Mouse (Mus musculus) heart, embryonic 11.5 days (tissue): ENCODE results near the gene Pou1f1. TPM values are rescaled to one million over a fixed set of nuclear protein-coding genes. Genes with fewer than 3 reads are reported as not detected.

Source experiments
- ATAC-seq: fragments of 200-750 bp; cut with Nextera tagmentation; replicated peaks from 2 replicates; pipeline ENCODE4 v1.8.0; 2017; ENCODE audit warnings: moderate library complexity; ENCODE audit not compliant: insufficient number of reproducible peaks, low FRiP score, low TSS enrichment
- H3K27ac ChIP-seq: fragments of 300-500 bp; sonication (generic); 2 replicates; pipeline ENCODE4 v1.5.1; 2014; ENCODE audit warnings: mild to moderate bottlenecking, low read depth, low read length
- H3K27me3 ChIP-seq: fragments of 300-500 bp; sonication (generic); 2 replicates; pipeline ENCODE4 v1.6.1; 2014; ENCODE audit warnings: mild to moderate bottlenecking, low read length, mixed read lengths; ENCODE audit not compliant: control insufficient read depth, insufficient read depth
- H3K36me3 ChIP-seq: fragments of 300-500 bp; sonication (generic); 2 replicates; pipeline ENCODE4 v1.6.1; 2014; ENCODE audit warnings: mild to moderate bottlenecking, low read length, moderate library complexity, mixed read lengths; ENCODE audit not compliant: control insufficient read depth, insufficient read depth
- H3K4me1 ChIP-seq: fragments of 300-500 bp; sonication (generic); 2 replicates; pipeline ENCODE4 v1.6.1; 2014; ENCODE audit warnings: low read length; ENCODE audit not compliant: control insufficient read depth, insufficient read depth
- H3K4me2 ChIP-seq: fragments of 300-500 bp; sonication (generic); 2 replicates; pipeline ENCODE4 v1.6.1; 2014; ENCODE audit warnings: mild to moderate bottlenecking, moderate library complexity
- H3K4me3 ChIP-seq: fragments of 300-500 bp; sonication (generic); 2 replicates; pipeline ENCODE4 v1.5.1; 2014; ENCODE audit warnings: low read depth, low read length
- H3K9ac ChIP-seq: fragments of 300-500 bp; sonication (generic); 2 replicates; pipeline ENCODE4 v1.6.1; 2014; ENCODE audit warnings: mild to moderate bottlenecking, low read depth, low read length, moderate library complexity
- H3K9me3 ChIP-seq: fragments of 300-500 bp; sonication (generic); replicated peaks from 2 replicates; pipeline ENCODE4 v1.6.1; 2016; ENCODE audit warnings: low read length; ENCODE audit not compliant: control insufficient read depth
- WGBS: fragments of 180-500 bp; shearing (Covaris S2); extraction: QIAGEN DNeasy Blood & Tissue Kit; methylation state at CpG from one replicate; pipeline ENCODE4 v1.1.7; 2014; ENCODE audit not compliant: insufficient replicate concordance; 5-methylcytosine and 5-hydroxymethylcytosine counted together
- polyA plus RNA-seq: library from polyadenylated mRNA; unstranded; fragments of >200 nt; fragmentation: Nextera tagmentation; extraction: Ambion mirVana; gene quantifications from 2 replicates; pipeline ENCODE4 v1.2.1, GENCODE M21; 2014

Gene Pou1f1
- not detected in 2 replicates for polyA plus RNA-seq

DNA sequence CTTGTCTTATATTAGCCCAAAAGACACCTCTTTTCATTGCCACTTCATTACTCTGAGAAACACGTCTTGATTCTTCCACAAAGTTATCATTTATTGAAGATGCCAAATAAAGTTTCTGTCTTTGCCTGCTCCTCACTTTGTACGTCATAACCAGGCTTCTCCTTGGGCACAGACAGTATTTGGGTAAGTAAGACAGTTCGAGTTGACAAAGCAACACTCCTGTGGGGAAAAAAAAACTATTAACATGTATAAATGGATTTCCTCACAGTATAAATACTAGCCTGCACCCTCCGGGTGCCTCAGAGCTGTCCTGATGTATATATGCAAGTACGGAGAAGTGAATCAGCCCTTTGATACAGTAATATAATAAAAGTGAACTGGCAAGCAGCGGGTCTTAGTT, at the start of gene Pou1f1:
TSS of gene Pou1f1 (plus strand) at position 301 of the 400 bp plus-strand sequence.
- H3K27me3 ChIP-seq, result no peaks in the 10 kb centered on the region
- no peaks in the 10 kb centered on the region for H3K4me1 ChIP-seq
- no peak within 1 kb of the TSS for H3K27ac ChIP-seq
- WGBS, result 77% methylated on average over 6 of the region's 6 CpGs
- H3K9ac ChIP-seq, result no peak within 1 kb of the TSS
- H3K4me3 ChIP-seq, result no peak within 1 kb of the TSS
- no peak for ATAC-seq
- no peaks in the 10 kb centered on the region for H3K36me3 ChIP-seq
- no peak within 1 kb of the TSS for H3K4me2 ChIP-seq
- no peaks in the 10 kb centered on the region for H3K9me3 ChIP-seq

DNA sequence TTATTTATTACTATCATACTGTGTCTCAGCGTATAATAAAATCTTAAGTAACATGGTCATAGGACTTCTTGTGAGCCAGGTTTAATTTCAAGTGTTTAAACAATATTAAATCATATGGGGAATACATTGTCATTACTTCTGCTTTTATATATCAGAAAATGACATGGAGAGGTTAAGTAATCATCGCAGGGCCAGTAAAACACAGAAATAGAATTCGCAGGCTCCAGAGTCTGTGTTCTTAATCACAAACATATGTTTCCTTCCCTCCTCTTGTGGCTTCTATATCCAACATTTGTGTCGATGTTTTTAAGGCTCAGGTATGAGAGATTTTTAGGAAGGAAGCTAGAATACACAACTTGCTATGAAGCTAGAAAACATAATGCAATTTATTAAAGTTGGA, 49.7 kb upstream of the Pou1f1 start:
- Histone ChIP-seq H3K9ac (no peak overlapping the region), H3K27ac (no peak overlapping the region), H3K4me1 (no peaks in the 10 kb centered on the region), H3K36me3 (no peaks in the 10 kb centered on the region), H3K27me3 (no peaks in the 10 kb centered on the region), H3K4me3 (no peak overlapping the region), H3K4me2 (no peak overlapping the region), H3K9me3 (no peaks in the 10 kb centered on the region)
- ATAC-seq, result no peak
- WGBS, result 62% methylated on average over 4 of the region's 4 CpGs

DNA sequence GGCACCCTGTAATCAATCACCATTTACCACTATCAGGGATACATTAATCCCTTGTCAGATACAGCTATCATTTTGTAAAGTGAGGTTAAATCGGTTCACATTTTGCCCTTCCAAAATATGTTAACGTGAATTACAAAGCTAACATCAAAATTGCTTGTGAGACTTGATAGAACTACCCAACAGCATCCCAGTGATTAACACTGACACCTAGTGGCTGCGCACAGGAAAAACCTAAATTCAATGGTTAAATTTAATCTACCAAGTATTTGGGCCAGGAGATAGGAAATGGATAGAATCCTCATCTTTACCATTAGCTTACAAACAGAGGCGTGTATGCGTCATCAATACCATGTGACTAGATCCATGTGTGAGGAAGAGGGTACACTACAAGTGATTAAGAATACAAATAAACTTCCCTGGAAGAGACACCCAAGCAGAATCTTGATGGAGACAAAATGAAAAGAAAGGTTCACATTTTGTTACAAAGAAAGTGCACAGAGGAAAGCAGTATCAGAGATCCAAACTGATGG, 47.8 kb upstream of the Pou1f1 start:
- no peaks in the 10 kb centered on the region for H3K27me3 ChIP-seq
- no peak overlapping the region for H3K9ac ChIP-seq
- ATAC-seq, result no peak
- no peak overlapping the region for H3K4me3 ChIP-seq
- H3K9me3 ChIP-seq, result no peaks in the 10 kb centered on the region
- no peaks in the 10 kb centered on the region for H3K36me3 ChIP-seq
- WGBS, result 24% methylated on average over 5 of the region's 5 CpGs
- H3K4me2 ChIP-seq, result no peak overlapping the region
- H3K27ac ChIP-seq, result no peak overlapping the region
- H3K4me1 ChIP-seq, result no peaks in the 10 kb centered on the region

DNA sequence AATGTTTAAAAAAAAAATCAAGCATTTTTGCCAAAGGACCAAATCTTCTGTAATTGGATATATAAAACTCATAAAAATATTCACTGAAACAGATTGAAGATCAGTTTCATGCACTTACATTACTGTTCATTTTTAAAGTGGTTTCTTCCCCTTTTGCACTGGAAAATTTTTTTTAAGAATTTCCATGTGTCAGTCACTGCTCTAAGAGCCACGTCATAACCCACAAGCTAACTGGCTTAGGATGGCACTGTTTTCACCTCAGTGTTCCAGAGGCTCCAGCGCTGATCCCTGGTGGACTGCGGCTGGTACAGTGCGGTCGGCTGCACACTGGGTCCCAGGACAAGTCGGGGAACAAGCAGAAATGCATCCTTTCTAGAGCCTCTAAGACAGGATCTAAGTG, 34.6 kb upstream of the Pou1f1 start:
- no peaks in the 10 kb centered on the region for H3K9me3 ChIP-seq
- no peaks in the 10 kb centered on the region for H3K4me1 ChIP-seq
- H3K9ac ChIP-seq, result no peak overlapping the region
- no peaks in the 10 kb centered on the region for H3K27me3 ChIP-seq
- ATAC-seq, result no peak
- H3K27ac ChIP-seq, result no peak overlapping the region
- 75% methylated on average over 6 of the region's 6 CpGs for WGBS
- H3K36me3 ChIP-seq, result no peaks in the 10 kb centered on the region
- H3K4me2 ChIP-seq, result no peak overlapping the region
- H3K4me3 ChIP-seq, result no peak overlapping the region

DNA sequence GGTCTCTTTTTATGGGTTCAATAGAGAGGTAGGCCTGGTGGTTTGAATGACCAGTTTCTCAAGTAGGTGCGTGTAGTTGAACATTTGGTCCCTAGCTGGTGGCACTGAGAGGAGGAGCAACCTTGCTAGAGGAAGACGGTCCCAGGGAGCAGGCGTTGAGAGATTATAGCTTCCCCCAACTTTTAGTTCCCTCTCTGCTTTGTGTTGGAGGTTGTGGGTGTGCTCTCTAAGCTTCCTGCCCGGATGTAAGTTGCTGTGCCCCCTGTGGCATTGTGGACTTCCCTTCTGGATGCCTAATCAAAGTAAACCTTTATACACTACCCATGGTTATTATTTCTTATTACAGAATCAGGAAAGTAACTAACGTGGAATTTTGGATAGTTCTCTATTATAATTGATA, 24.3 kb upstream of the Pou1f1 start:
- Histone ChIP-seq H3K4me3 (no peak overlapping the region), H3K9me3 (no peaks in the 10 kb centered on the region), H3K4me2 (no peak overlapping the region), H3K4me1 (no peaks in the 10 kb centered on the region), H3K36me3 (no peaks in the 10 kb centered on the region), H3K27me3 (no peaks in the 10 kb centered on the region), H3K9ac (no peak overlapping the region), H3K27ac (no peak overlapping the region)
- WGBS, result 66% methylated on average over 5 of the region's 5 CpGs
- no peak for ATAC-seq

DNA sequence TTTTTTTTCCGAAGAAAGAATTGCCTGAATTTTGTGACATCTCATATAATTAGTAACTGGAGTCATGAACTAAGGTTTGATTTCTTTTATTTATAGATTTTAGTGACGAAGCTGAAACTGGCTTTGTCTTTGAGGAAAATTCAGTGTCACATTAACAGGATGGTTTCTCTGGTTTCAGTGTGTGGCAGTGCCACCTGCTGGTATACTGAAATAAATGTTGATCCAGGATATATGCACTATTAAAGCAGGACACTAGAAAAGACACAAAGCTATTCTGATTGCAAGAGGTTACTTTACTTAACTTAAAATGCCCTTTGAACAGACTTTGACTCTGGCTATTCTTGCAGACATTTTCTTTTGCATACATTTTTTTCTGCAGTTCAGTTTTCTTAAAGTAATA, 23.3 kb upstream of the Pou1f1 start:
- ATAC-seq, result no peak
- Histone ChIP-seq H3K36me3 (no peaks in the 10 kb centered on the region), H3K27ac (no peak overlapping the region), H3K4me1 (no peaks in the 10 kb centered on the region), H3K9me3 (no peaks in the 10 kb centered on the region), H3K9ac (no peak overlapping the region), H3K4me3 (no peak overlapping the region), H3K27me3 (no peaks in the 10 kb centered on the region), H3K4me2 (no peak overlapping the region)
- 40% methylated on average over 2 of the region's 2 CpGs for WGBS

DNA sequence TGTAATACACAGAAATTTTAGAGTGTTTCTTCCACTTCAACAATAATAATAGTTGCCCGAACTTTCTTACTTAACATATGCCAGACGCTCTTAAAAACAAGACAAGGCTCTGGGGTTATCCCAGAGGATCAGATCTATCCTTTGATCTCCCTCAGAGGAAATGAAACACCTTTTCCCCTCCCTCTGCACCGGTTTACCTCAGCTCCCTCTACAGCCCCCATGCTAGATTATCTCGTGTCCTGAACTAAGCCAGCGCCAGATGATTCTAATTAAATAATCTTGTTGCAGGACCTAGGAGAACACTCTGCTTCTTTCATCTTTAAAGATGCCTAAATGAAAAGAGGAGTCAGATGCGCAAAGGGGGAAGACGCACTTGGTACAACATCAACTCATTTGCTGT, 6.1 kb upstream of the Pou1f1 start:
- ATAC-seq, result no peak
- Histone ChIP-seq H3K9ac (no peak overlapping the region), H3K4me3 (no peak overlapping the region), H3K9me3 (no peaks in the 10 kb centered on the region), H3K27me3 (no peaks in the 10 kb centered on the region), H3K4me1 (no peaks in the 10 kb centered on the region), H3K36me3 (no peaks in the 10 kb centered on the region), H3K4me2 (no peak overlapping the region), H3K27ac (no peak overlapping the region)
- 66% methylated on average over 7 of the region's 7 CpGs for WGBS

DNA sequence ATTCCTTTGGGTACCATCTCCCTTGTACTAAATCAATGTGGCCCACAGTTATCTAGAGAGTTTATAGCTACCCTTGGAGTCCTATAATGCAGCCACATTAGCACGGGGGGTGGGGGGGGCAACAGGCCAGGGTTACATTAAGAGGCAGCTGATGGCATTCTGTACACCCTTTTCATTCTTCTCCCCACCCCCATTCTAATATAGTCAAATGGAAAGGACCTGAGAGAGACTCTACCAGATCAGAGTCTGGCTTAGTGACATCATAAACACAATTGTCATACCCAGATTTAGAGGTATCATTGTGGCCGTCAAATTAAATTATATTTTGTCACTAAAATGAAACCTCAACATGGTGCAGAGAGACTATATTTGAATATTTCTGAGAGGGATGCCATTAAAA, 5.7 kb downstream of the Pou1f1 start:
- 78% methylated on average over 2 of the region's 2 CpGs for WGBS
- H3K36me3 ChIP-seq, result no peaks in the 10 kb centered on the region
- no peak for ATAC-seq
- H3K4me1 ChIP-seq, result no peaks in the 10 kb centered on the region
- H3K9me3 ChIP-seq, result no peaks in the 10 kb centered on the region
- H3K27me3 ChIP-seq, result no peaks in the 10 kb centered on the region
- no peak overlapping the region for H3K4me2 ChIP-seq
- H3K27ac ChIP-seq, result no peak overlapping the region
- no peak overlapping the region for H3K9ac ChIP-seq
- H3K4me3 ChIP-seq, result no peak overlapping the region

DNA sequence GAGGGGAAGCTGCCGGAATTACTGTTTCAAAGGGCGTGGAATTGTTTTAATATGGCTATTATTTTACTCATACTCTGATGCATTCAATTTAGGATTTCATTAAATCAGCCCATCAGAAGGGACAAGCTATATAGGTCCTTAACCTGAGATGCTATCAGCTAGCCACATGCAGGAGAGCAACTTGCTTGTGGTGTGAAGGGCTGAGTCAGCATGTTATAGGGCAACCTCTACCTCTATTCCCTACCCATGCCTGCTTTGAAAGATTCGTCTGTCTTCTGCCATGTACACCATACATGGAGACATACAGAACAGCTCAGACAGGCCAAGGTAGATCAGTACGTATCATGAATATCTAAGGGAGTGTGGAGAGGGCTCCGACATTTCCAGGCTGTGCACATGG, 6.4 kb downstream of the Pou1f1 start:
- ATAC-seq, result no peak
- 84% methylated on average over 5 of the region's 5 CpGs for WGBS
- Histone ChIP-seq H3K36me3 (no peaks in the 10 kb centered on the region), H3K27ac (no peak overlapping the region), H3K9ac (no peak overlapping the region), H3K9me3 (no peaks in the 10 kb centered on the region), H3K4me3 (no peak overlapping the region), H3K4me2 (no peak overlapping the region), H3K4me1 (no peaks in the 10 kb centered on the region), H3K27me3 (no peaks in the 10 kb centered on the region)
